Mouse (Mus musculus) heart, adult 2 months (tissue): ENCODE measurements around the gene Smchd1.

ENCODE experiments used
- CTCF ChIP-seq: fragments of 200-600 bp; IDR thresholded peaks from 2 replicates; pipeline ENCODE4 v1.8.1; 2022; ENCODE audit warnings: antibody characterized with exemption, mild to moderate bottlenecking, moderate library complexity
- EP300 ChIP-seq: fragments of 200-500 bp; IDR thresholded peaks from 2 replicates; pipeline ENCODE4 v1.6.1; 2011; ENCODE audit warnings: low read depth, low read length, control low read depth; ENCODE audit not compliant: insufficient read depth
- POLR2A ChIP-seq: fragments of 200-500 bp; IDR thresholded peaks from 2 replicates; pipeline ENCODE4 v1.6.1; 2011; ENCODE audit warnings: mild to moderate bottlenecking, low read depth, low read length, control low read depth; ENCODE audit not compliant: insufficient read depth

DNA sequence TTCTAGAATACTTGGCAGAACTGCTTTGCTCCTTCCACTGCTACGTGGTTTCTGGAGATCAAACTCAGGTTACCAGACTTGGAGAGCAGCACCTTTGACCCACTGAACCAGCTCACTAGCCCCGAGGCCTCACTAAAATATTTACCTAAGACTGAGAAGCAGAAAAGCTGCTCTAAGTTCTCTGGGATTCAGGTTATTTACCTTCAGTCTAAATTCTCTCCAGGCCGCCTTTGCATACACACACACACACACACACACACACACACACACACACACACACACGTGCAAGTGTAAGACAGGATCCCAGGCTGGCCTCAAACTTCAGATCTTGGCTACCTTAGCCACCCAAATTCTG is 16.2 kb upstream of the Smchd1 start:
- no peak for TF ChIP-seq POLR2A
- TF ChIP-seq CTCF, result no peak
- TF ChIP-seq EP300, result no peak
